In genomic region chr10:53379709-53380106, GRCm38 (mm10) we compare ENCODE assay signal across 8 mouse cellular contexts. TPM values are rescaled to one million over a fixed set of nuclear protein-coding genes. Genes with fewer than 3 reads are reported as not detected.
A peak's percentile ranks its signal among the peaks of the same experiment; 100 is the strongest.
DNase-seq lines count a peak whose midpoint lies in the region; ATAC-seq lines count a peak whose summit lies in the region.

Cep85l (minus strand) TSS chr10:53379947.

- peak within 1 kb of the TSS; percentile 93 to 98 for H3K4me3 ChIP-seq in heart, embryonic 14.5 days (ENCODE audit: control insufficient read depth in 1 of 2, insufficient read depth in 1 of 2, low read depth in 1 of 2, low read length in 2 of 2)
- peak within 1 kb of the TSS; percentile 85 for H3K4me3 ChIP-seq in liver, embryonic 12.5 days
- peak within 1 kb of the TSS; percentile 90 for H3K4me3 ChIP-seq in stomach, embryonic 14.5 days (ENCODE audit: low read depth, low read length)

- H3K27me3 ChIP-seq in heart, embryonic 14.5 days (ENCODE audit: control insufficient read depth, insufficient read depth, low read length), result no peaks in the 10 kb centered on the region
- no peaks in the 10 kb centered on the region for H3K27me3 ChIP-seq in liver, embryonic 12.5 days (replicated peaks)
- no peaks in the 10 kb centered on the region for H3K27me3 ChIP-seq in stomach, embryonic 14.5 days (ENCODE audit: control insufficient read depth, insufficient read depth, low read length)

- H3K36me3 ChIP-seq in heart, embryonic 14.5 days (ENCODE audit: control insufficient read depth, insufficient read depth, low read length), result 0 out of 2 replicates have a peak, but pooled peaks cover 2% of the 10 kb centered on the region
- H3K36me3 ChIP-seq in liver, embryonic 12.5 days, result no peaks in the 10 kb centered on the region
- H3K36me3 ChIP-seq in stomach, embryonic 14.5 days (ENCODE audit: control insufficient read depth, insufficient read depth, low read length), result no peaks in the 10 kb centered on the region

- H3K9me3 ChIP-seq in heart, embryonic 14.5 days (ENCODE audit: control insufficient read depth, low read length), result no peaks in the 10 kb centered on the region
- no peaks in the 10 kb centered on the region for H3K9me3 ChIP-seq in liver, embryonic 12.5 days (replicated peaks)
- H3K9me3 ChIP-seq in stomach, embryonic 14.5 days (ENCODE audit: control insufficient read depth, low read depth, low read length), result no peaks in the 10 kb centered on the region

- peak within 1 kb of the TSS; percentile 88 to 98 for H3K27ac ChIP-seq in heart, embryonic 14.5 days (replicated peaks in 1 of 2; ENCODE audit: control insufficient read depth in 1 of 2, insufficient read depth in 1 of 2, low read depth in 2 of 2, low read length in 2 of 2)
- peak within 1 kb of the TSS; percentile 89 for H3K27ac ChIP-seq in liver, embryonic 12.5 days
- peak within 1 kb of the TSS; percentile 98 for H3K27ac ChIP-seq in stomach, embryonic 14.5 days (ENCODE audit: low read length)

- peak within 1 kb of the TSS; percentile 83 for H3K4me2 ChIP-seq in heart, embryonic 14.5 days (ENCODE audit: low read length)
- peak within 1 kb of the TSS; percentile 98 for H3K4me2 ChIP-seq in liver, embryonic 12.5 days
- peak within 1 kb of the TSS; percentile 63 for H3K4me2 ChIP-seq in stomach, embryonic 14.5 days (replicated peaks; ENCODE audit: low read depth, low read length)

- peak within 1 kb of the TSS; percentile 98 for H3K9ac ChIP-seq in heart, embryonic 14.5 days (ENCODE audit: low read length)
- peak within 1 kb of the TSS; percentile 91 for H3K9ac ChIP-seq in liver, embryonic 12.5 days
- H3K9ac ChIP-seq in stomach, embryonic 14.5 days (replicated peaks; ENCODE audit: low read depth, low read length), result peak within 1 kb of the TSS; percentile 98

- H3K4me1 ChIP-seq in heart, embryonic 14.5 days (ENCODE audit: control insufficient read depth in 2 of 2, insufficient read depth in 2 of 2, low read length in 2 of 2), result peaks cover 0 to 23% of the 10 kb centered on the region in 2 experiments; a peak in 2 of 4 replicates
- peaks cover 23% of the 10 kb centered on the region for H3K4me1 ChIP-seq in liver, embryonic 12.5 days
- peaks cover 10% of the 10 kb centered on the region; the same call in 1 of the 2 replicates for H3K4me1 ChIP-seq in stomach, embryonic 14.5 days (ENCODE audit: control insufficient read depth, insufficient read depth, low read length)

- peak; percentile 97 for ATAC-seq in heart, embryonic 14.5 days (ENCODE audit: insufficient number of reproducible peaks, insufficient read depth, low FRiP score, low read depth)
- peak; percentile 97 for ATAC-seq in liver, embryonic 12.5 days
- peak; percentile 98 for ATAC-seq in stomach, embryonic 14.5 days (ENCODE audit: insufficient number of reproducible peaks, insufficient read depth, low FRiP score, low read depth)

- under 1% methylated on average over 30 of the region's 31 CpGs for WGBS in heart, embryonic 14.5 days
- WGBS in liver, embryonic 12.5 days (ENCODE audit: insufficient replicate concordance), result 0% methylated on average over 29 of the region's 31 CpGs
- 0% methylated on average over 19 of the region's 31 CpGs for WGBS in stomach, embryonic 14.5 days

- DNase-seq in CD8-positive naive resting alpha-beta T cell, adult 2 months (ENCODE audit: low read depth in 2 of 2, low spot score in 2 of 2), result peak; percentile 70 to 71
- peak; percentile 65 for DNase-seq in c-Kit-negative CD71-positive TER-119-positive erythroid progenitor cells, embryonic 14.5 days (ENCODE audit: low read depth, low spot score)
- DNase-seq in fibroblast of lung, adult 2 months (ENCODE audit: low read depth), result peak; percentile 53
- DNase-seq in kidney, postnatal 14 days, result peak; percentile 93
- DNase-seq in naive thymus-derived CD4-positive, alpha-beta T cell, adult 2 months (ENCODE audit: low read depth), result peak; percentile 89

RNA-seq across cellular contexts. Expression of gene Cep85l, which starts in this region (rescaled TPM):
- polyA plus RNA-seq in heart, embryonic 14.5 days (2014; fragmentation: Nextera tagmentation; extraction: Ambion mirVana), result 7.1 and 9.5 TPM in 2 replicates
- polyA plus RNA-seq in liver, embryonic 12.5 days (2016; fragmentation: Nextera tagmentation; extraction: Ambion mirVana), result 2.4 and 2.5 TPM in 2 replicates
- 13.7 and 14.1 TPM in 2 replicates for polyA plus RNA-seq in stomach, embryonic 14.5 days (2014; fragmentation: Nextera tagmentation; extraction: Ambion mirVana)

Comparison
In these comparisons a context has a peak if more than half of its experiments do, and no peak if none do; other contexts are left out.
1. Peak in every context shown above with its lines: DNase-seq, ATAC-seq, H3K4me3 ChIP-seq and H3K27ac ChIP-seq.